Mouse (Mus musculus) hindbrain, embryonic 15.5 days (tissue): ENCODE measurements around the gene Prickle2. TPM values are rescaled to one million over a fixed set of nuclear protein-coding genes. Genes with fewer than 3 reads are reported as not detected.
A peak's percentile ranks its signal among the peaks of the same experiment; 100 is the strongest.

Experiments used
- ATAC-seq: fragments of 200-750 bp; cut with Nextera tagmentation; 2 replicates; pipeline ENCODE4 v1.8.0; 2017; ENCODE audit warnings: low read depth, moderate number of reproducible peaks, moderate TSS enrichment; ENCODE audit not compliant: low FRiP score
- H3K27ac ChIP-seq: fragments of 300-500 bp; sonication (generic); replicated peaks from 2 replicates; pipeline ENCODE4 v1.5.1; 2015; ENCODE audit warnings: mild to moderate bottlenecking, inconsistent platforms
- H3K27me3 ChIP-seq: fragments of 300-500 bp; sonication (generic); 2 replicates; pipeline ENCODE4 v1.6.1; 2015; ENCODE audit warnings: control low read depth, inconsistent platforms
- H3K36me3 ChIP-seq: fragments of 300-500 bp; sonication (generic); 2 replicates; pipeline ENCODE4 v1.6.1; 2015; ENCODE audit warnings: control low read depth, inconsistent platforms
- H3K4me1 ChIP-seq: fragments of 300-500 bp; sonication (generic); replicated peaks from 2 replicates; pipeline ENCODE4 v1.6.1; 2015; ENCODE audit warnings: control low read depth, inconsistent platforms
- H3K4me2 ChIP-seq: fragments of 300-500 bp; sonication (generic); 2 replicates; pipeline ENCODE4 v1.6.1; 2015; ENCODE audit warnings: moderate library complexity, mild to moderate bottlenecking, inconsistent platforms
- H3K4me3 ChIP-seq: fragments of 300-500 bp; sonication (generic); 2 replicates; pipeline ENCODE4 v1.5.1; 2015; ENCODE audit warnings: mild to moderate bottlenecking, inconsistent platforms
- H3K9ac ChIP-seq: fragments of 300-500 bp; sonication (generic); 2 replicates; pipeline ENCODE4 v1.6.1; 2015; ENCODE audit warnings: inconsistent platforms
- H3K9me3 ChIP-seq: fragments of 300-500 bp; sonication (generic); 2 replicates; pipeline ENCODE4 v1.6.1; 2016; ENCODE audit warnings: control low read depth, inconsistent platforms
- WGBS: fragments of 180-500 bp; shearing (Covaris S2); methylation state at CpG from one replicate; pipeline ENCODE4 v1.1.7; 2015; 5-methylcytosine and 5-hydroxymethylcytosine counted together
- polyA plus RNA-seq: library from polyadenylated mRNA; unstranded; fragments of >200 nt; fragmentation: Nextera tagmentation; extraction: Ambion mirVana; gene quantifications from 2 replicates; pipeline ENCODE4 v1.2.1, GENCODE M21; 2015

Gene Prickle2
- polyA plus RNA-seq, 1 experiment from 2014 or later = 16.1 TPM

- 83% methylated on average over 4 of the region's 4 CpGs for WGBS
- Histone ChIP-seq H3K9me3 (no peaks in the 10 kb centered on the region), H3K9ac (no peak overlapping the region), H3K4me1 (peaks cover 12% of the 10 kb centered on the region), H3K36me3 (no peaks in the 10 kb centered on the region), H3K4me3 (no peak overlapping the region), H3K27me3 (no peaks in the 10 kb centered on the region), H3K4me2 (no peak overlapping the region), H3K27ac (no peak overlapping the region)
- ATAC-seq = no peak
These were observed 310.4 kb downstream of the Prickle2 start for GRCm38 (mm10) chr6:92395556-92395955.

GRCm38 (mm10) chr6:92395143-92395542 is 310.8 kb downstream of the Prickle2 start:
- Histone ChIP-seq H3K4me3 (no peak overlapping the region), H3K9me3 (no peaks in the 10 kb centered on the region), H3K36me3 (no peaks in the 10 kb centered on the region), H3K4me1 (peaks cover 12% of the 10 kb centered on the region), H3K4me2 (no peak overlapping the region), H3K27me3 (no peaks in the 10 kb centered on the region), H3K27ac (no peak overlapping the region), H3K9ac (no peak overlapping the region)
- no peak for ATAC-seq
- WGBS = 76% methylated on average over 1 of the region's 1 CpGs

- 80% methylated on average over 5 of the region's 5 CpGs for WGBS
- no peak; the same call in 1 of the 2 replicates for ATAC-seq
These were observed 311.3 kb downstream of the Prickle2 start for GRCm38 (mm10) chr6:92394628-92395027.

GRCm38 (mm10) chr6:92390321-92390720 is 315.6 kb downstream of the Prickle2 start:
- no peak for ATAC-seq
- Histone ChIP-seq H3K27me3 (no peaks in the 10 kb centered on the region), H3K9ac (no peak overlapping the region)

More at GRCm38 (mm10) chr6:92394628-92395027, 311.3 kb downstream of the Prickle2 start:
- H3K4me3 ChIP-seq = no peak overlapping the region
- H3K27ac ChIP-seq = no peak overlapping the region
- H3K9me3 ChIP-seq = no peaks in the 10 kb centered on the region
- peaks cover 12% of the 10 kb centered on the region for H3K4me1 ChIP-seq
- no peak overlapping the region for H3K4me2 ChIP-seq
- no peak overlapping the region for H3K9ac ChIP-seq
- no peaks in the 10 kb centered on the region for H3K27me3 ChIP-seq
- H3K36me3 ChIP-seq = no peaks in the 10 kb centered on the region

GRCm38 (mm10) chr6:92388681-92389080 is 317.3 kb downstream of the Prickle2 start:
- Histone ChIP-seq H3K36me3 (no peaks in the 10 kb centered on the region), H3K4me1 (no peaks in the 10 kb centered on the region), H3K4me2 (no peak overlapping the region), H3K27ac (no peak overlapping the region), H3K27me3 (no peaks in the 10 kb centered on the region), H3K9ac (no peak overlapping the region), H3K9me3 (no peaks in the 10 kb centered on the region), H3K4me3 (no peak overlapping the region)
- no peak for ATAC-seq
- 89% methylated on average over 5 of the region's 5 CpGs for WGBS

More at GRCm38 (mm10) chr6:92390321-92390720, 315.6 kb downstream of the Prickle2 start:
- Histone ChIP-seq H3K4me2 (no peak overlapping the region), H3K4me1 (peaks cover 5% of the 10 kb centered on the region; the same call in 1 of the 2 replicates), H3K9me3 (no peaks in the 10 kb centered on the region), H3K4me3 (no peak overlapping the region), H3K27ac (no peak overlapping the region), H3K36me3 (no peaks in the 10 kb centered on the region)
- 67% methylated on average over 4 of the region's 4 CpGs for WGBS

GRCm38 (mm10) chr6:92383196-92383782 is 322.7 kb downstream of the Prickle2 start:
- Histone ChIP-seq H3K4me1 (peaks cover 8% of the 10 kb centered on the region; the same call in 1 of the 2 replicates), H3K4me2 (0 out of 2 replicates have a peak overlapping the region, but pooled peaks have one; percentile 15), H3K27me3 (no peaks in the 10 kb centered on the region), H3K27ac (peak overlapping the region; percentile 64), H3K36me3 (0 out of 2 replicates have a peak, but pooled peaks cover 6% of the 10 kb centered on the region), H3K9me3 (no peaks in the 10 kb centered on the region), H3K4me3 (no peak overlapping the region), H3K9ac (no peak overlapping the region)
- WGBS = 36% methylated on average over 14 of the region's 14 CpGs
- no peak for ATAC-seq

GRCm38 (mm10) chr6:92381085-92381484 is 324.9 kb downstream of the Prickle2 start:
- Histone ChIP-seq H3K27ac (0 out of 2 replicates have a peak overlapping the region, but pooled peaks have one; percentile 1), H3K9ac (no peak overlapping the region), H3K4me2 (no peak overlapping the region), H3K9me3 (no peaks in the 10 kb centered on the region), H3K4me1 (peaks cover 8% of the 10 kb centered on the region; the same call in 1 of the 2 replicates), H3K4me3 (no peak overlapping the region), H3K27me3 (no peaks in the 10 kb centered on the region), H3K36me3 (peaks cover 10% of the 10 kb centered on the region; the same call in 1 of the 2 replicates)
- no peak for ATAC-seq
- 80% methylated on average over 10 of the region's 10 CpGs for WGBS

GRCm38 (mm10) chr6:92374826-92375225 is 331.1 kb downstream of the Prickle2 start:
- H3K9me3 ChIP-seq = no peaks in the 10 kb centered on the region
- H3K9ac ChIP-seq = no peak overlapping the region
- H3K36me3 ChIP-seq = peaks cover 17% of the 10 kb centered on the region
- 81% methylated on average over 6 of the region's 6 CpGs for WGBS
- H3K4me3 ChIP-seq = no peak overlapping the region
- H3K4me1 ChIP-seq = no peaks in the 10 kb centered on the region
- no peaks in the 10 kb centered on the region for H3K27me3 ChIP-seq
- H3K4me2 ChIP-seq = no peak overlapping the region
- no peak overlapping the region for H3K27ac ChIP-seq
- no peak for ATAC-seq

- 68% methylated on average over 5 of the region's 5 CpGs for whole genome bisulfite sequencing
- Histone ChIP-seq H3K9ac (no peak overlapping the region), H3K4me1 (no peaks in the 10 kb centered on the region), H3K27ac (no peak overlapping the region), H3K4me2 (no peak overlapping the region), H3K27me3 (no peaks in the 10 kb centered on the region), H3K36me3 (peaks cover 5% of the 10 kb centered on the region; the same call in 1 of the 2 replicates), H3K4me3 (no peak overlapping the region), H3K9me3 (no peaks in the 10 kb centered on the region)
- ATAC-seq = no peak
These were observed 335.1 kb downstream of the Prickle2 start for GRCm38 (mm10) chr6:92370896-92371295.

GRCm38 (mm10) chr6:92347278-92348028 is 358.5 kb downstream of the Prickle2 start:
- Histone ChIP-seq H3K9me3 (no peaks in the 10 kb centered on the region), H3K27ac (no peak overlapping the region; the same call in 1 of the 2 replicates), H3K36me3 (no peaks in the 10 kb centered on the region), H3K27me3 (no peaks in the 10 kb centered on the region), H3K9ac (no peak overlapping the region), H3K4me2 (no peak overlapping the region), H3K4me1 (peaks cover 16% of the 10 kb centered on the region), H3K4me3 (no peak overlapping the region)
- no peak for ATAC-seq
- WGBS = 62% methylated on average over 10 of the region's 10 CpGs

- Histone ChIP-seq H3K4me3 (no peak overlapping the region), H3K9ac (no peak overlapping the region), H3K9me3 (no peaks in the 10 kb centered on the region), H3K4me2 (no peak overlapping the region), H3K27me3 (no peaks in the 10 kb centered on the region), H3K4me1 (peaks cover 16% of the 10 kb centered on the region), H3K27ac (no peak overlapping the region; the same call in 1 of the 2 replicates), H3K36me3 (no peaks in the 10 kb centered on the region)
- no peak for ATAC-seq
- WGBS = 30% methylated on average over 7 of the region's 7 CpGs
These were observed 359.2 kb downstream of the Prickle2 start for GRCm38 (mm10) chr6:92346729-92347128.

- H3K4me3 ChIP-seq = no peak overlapping the region
- WGBS = 78% methylated on average over 2 of the region's 2 CpGs
- no peak overlapping the region for H3K4me2 ChIP-seq
- H3K27me3 ChIP-seq = no peaks in the 10 kb centered on the region
- no peaks in the 10 kb centered on the region for H3K9me3 ChIP-seq
- H3K36me3 ChIP-seq = no peaks in the 10 kb centered on the region
- no peak overlapping the region for H3K27ac ChIP-seq
- H3K4me1 ChIP-seq = peaks cover 16% of the 10 kb centered on the region
- H3K9ac ChIP-seq = no peak overlapping the region
- ATAC-seq = no peak
These were observed 360.8 kb downstream of the Prickle2 start for GRCm38 (mm10) chr6:92345151-92345550.
